Mouse (Mus musculus) liver, adult 2 months (tissue): Measurements from ENCODE around the gene Impdh1. TPM values are rescaled to one million over a fixed set of nuclear protein-coding genes. Genes with fewer than 3 reads are reported as not detected.
A peak's percentile ranks its signal among the peaks of the same experiment; 100 is the strongest.
"Not testable (repeated sequence)": the region's sequence is repeated elsewhere in the genome, so short reads cannot be mapped to it uniquely, and the experiment has no call there.

ENCODE experiments used
- DNase-seq: peaks from one replicate; pipeline ENCODE4 v3.0.0-alpha.2; 2011; ENCODE audit warnings: low read depth, low spot score; ENCODE audit errors: extremely low read depth
- H3K27ac ChIP-seq: fragments of 200-500 bp; replicated peaks from 2 replicates; pipeline ENCODE4 v1.5.1; 2012; ENCODE audit warnings: low read depth, mild to moderate bottlenecking, control low read depth, inconsistent platforms, low read length; ENCODE audit not compliant: insufficient read depth
- H3K27me3 ChIP-seq: fragments of 200-500 bp; 2 replicates; pipeline ENCODE4 v1.6.1; 2012; ENCODE audit warnings: mild to moderate bottlenecking, moderate library complexity, low read length, inconsistent platforms; ENCODE audit not compliant: control insufficient read depth, insufficient read depth
- H3K36me3 ChIP-seq: fragments of 200-500 bp; 2 replicates; pipeline ENCODE4 v1.6.1; 2012; ENCODE audit warnings: low read length, inconsistent platforms; ENCODE audit not compliant: control insufficient read depth, insufficient read depth
- H3K4me1 ChIP-seq: fragments of 200-500 bp; 2 replicates; pipeline ENCODE4 v1.6.1; 2011; ENCODE audit warnings: low read length; ENCODE audit not compliant: control insufficient read depth, insufficient read depth
- H3K4me3 ChIP-seq: fragments of 200-500 bp; 2 replicates; pipeline ENCODE4 v1.5.1; 2011; ENCODE audit warnings: low read depth, mild to moderate bottlenecking, control low read depth, low read length, moderate library complexity; ENCODE audit not compliant: insufficient read depth
- H3K79me2 ChIP-seq: fragments of 200-500 bp; 2 replicates; pipeline ENCODE4 v1.6.1; 2012; ENCODE audit warnings: inconsistent platforms, mild to moderate bottlenecking, low read length, moderate library complexity; ENCODE audit not compliant: control insufficient read depth, insufficient read depth
- H3K9ac ChIP-seq: fragments of 200-500 bp; 2 replicates; pipeline ENCODE4 v1.6.1; 2012; ENCODE audit warnings: low read depth, mild to moderate bottlenecking, control low read depth, inconsistent platforms, low read length
- CTCF ChIP-seq: fragments of 200-500 bp; IDR thresholded peaks from 2 replicates; pipeline ENCODE4 v1.5.1; 2011; ENCODE audit warnings: low read depth, low read length, control low read depth
- POLR2A ChIP-seq: fragments of 200-500 bp; IDR thresholded peaks from 2 replicates; pipeline ENCODE4 v1.6.1; 2011; ENCODE audit warnings: low read length, control low read depth; ENCODE audit not compliant: insufficient read depth; ENCODE audit errors: extremely low read depth
- WGBS: fragments of 180-500 bp; shearing (Covaris S2); methylation state at CpG from one replicate; pipeline ENCODE4 v1.1.7; 2018; 5-methylcytosine and 5-hydroxymethylcytosine counted together
- polyA plus RNA-seq: library from polyadenylated mRNA; depleted of rRNA; stranded (reverse); fragments of >200 nt; gene quantifications from 2 replicates; pipeline ENCODE4 v1.2.3, GENCODE M21; 2012; rRNA removed
- total RNA-seq: library from RNA; depleted of rRNA; stranded (reverse); fragments of >200 nt; gene quantifications from 2 replicates; pipeline ENCODE4 v1.2.3, GENCODE M21; 2014; rRNA removed

Impdh1 gene
- total and polyA plus RNA-seq, 2 experiments, result 1.1 to 5.2 TPM

- Histone ChIP-seq H3K27ac (peak within 1 kb of the TSS; percentile 55), H3K79me2 (peaks cover 3% of the 10 kb centered on the region; the same call in 1 of the 2 replicates), H3K4me1 (peaks cover 4% of the 10 kb centered on the region), H3K36me3 (peaks cover 4% of the 10 kb centered on the region; the same call in 1 of the 2 replicates), H3K27me3 (no peaks in the 10 kb centered on the region), H3K9ac (peak within 1 kb of the TSS; percentile 86), H3K4me3 (peak within 1 kb of the TSS; percentile 94)
- peak; percentile 88 for DNase-seq
- 7% methylated on average over 42 of the region's 42 CpGs for WGBS
- no peak for TF ChIP-seq CTCF
- peak; percentile 64 for TF ChIP-seq POLR2A
Observed at GRCm38 (mm10) chr6:29164314-29165244, 51.6 kb downstream of the Impdh1 start, which contains the start of gene Rbm28. TSS of gene Rbm28 (minus strand) at chr6:29165006.

GRCm38 (mm10) chr6:29161291-29161690 is 54.9 kb downstream of the Impdh1 start:
- H3K27me3 ChIP-seq, H3K9ac ChIP-seq, H3K79me2 ChIP-seq, DNase-seq, H3K4me3 ChIP-seq, H3K4me1 ChIP-seq, H3K27ac ChIP-seq: not testable (repeated sequence)
- 100% methylated on average over 5 of the region's 5 CpGs for WGBS
- peaks cover 29% of the 10 kb centered on the region for H3K36me3 ChIP-seq

- Histone ChIP-seq H3K4me1 (peaks cover 4% of the 10 kb centered on the region), H3K27ac (no peak overlapping the region), H3K4me3 (no peak overlapping the region), H3K9ac (no peak overlapping the region), H3K27me3 (no peaks in the 10 kb centered on the region), H3K79me2 (peaks cover 3% of the 10 kb centered on the region; the same call in 1 of the 2 replicates), H3K36me3 (peaks cover 30% of the 10 kb centered on the region)
- TF ChIP-seq POLR2A, result no peak
- WGBS, result 88% methylated on average over 2 of the region's 2 CpGs
- DNase-seq, result no peak
Observed at GRCm38 (mm10) chr6:29160786-29161185, 55.4 kb downstream of the Impdh1 start.

- H3K27me3 ChIP-seq, result no peaks in the 10 kb centered on the region
- no peak overlapping the region for H3K9ac ChIP-seq
- 92% methylated on average over 5 of the region's 5 CpGs for WGBS
- H3K4me1 ChIP-seq, result no peaks in the 10 kb centered on the region
- no peak overlapping the region for H3K27ac ChIP-seq
- H3K4me3 ChIP-seq, result no peak overlapping the region
- no peaks in the 10 kb centered on the region for H3K79me2 ChIP-seq
- DNase-seq, result no peak
- peaks cover 54% of the 10 kb centered on the region for H3K36me3 ChIP-seq
- no peak for TF ChIP-seq POLR2A
- no peak for TF ChIP-seq CTCF
Observed at GRCm38 (mm10) chr6:29156326-29156725, 59.8 kb downstream of the Impdh1 start.

Other genes starting within 250 kb of the Impdh1 start
- gene Lep, start 156.1 kb downstream of the Impdh1 start, total RNA-seq, result under 0.01 TPM in 1 of 2 replicates, not detected in the other
- gene Lep, start 156.1 kb downstream of the Impdh1 start, polyA plus RNA-seq, result not detected in 2 replicates
- 8.0 and 9.7 TPM in 2 replicates for gene Rbm28, start 51.4 kb downstream of the Impdh1 start, total RNA-seq
- 3.0 and 3.3 TPM in 2 replicates for gene Rbm28, start 51.4 kb downstream of the Impdh1 start, polyA plus RNA-seq
- under 0.01 TPM in 1 of 2 replicates, not detected in the other for gene Prrt4, start 36.8 kb downstream of the Impdh1 start, total RNA-seq
- 0.02 and 0.11 TPM in 2 replicates for gene Prrt4, start 36.8 kb downstream of the Impdh1 start, polyA plus RNA-seq
- 2.5 and 3.3 TPM in 2 replicates for gene Hilpda, start 56.1 kb upstream of the Impdh1 start, total RNA-seq
- 4.0 and 5.8 TPM in 2 replicates for gene Hilpda, start 56.1 kb upstream of the Impdh1 start, polyA plus RNA-seq
- gene Fam71f2, start 63.2 kb upstream of the Impdh1 start, total RNA-seq, result not detected in 2 replicates
- 0.24 TPM in 1 of 2 replicates, not detected in the other for gene Fam71f2, start 63.2 kb upstream of the Impdh1 start, polyA plus RNA-seq
- gene Fam71f1, start 102.8 kb upstream of the Impdh1 start, total RNA-seq, result not detected in 2 replicates
- gene Fam71f1, start 102.8 kb upstream of the Impdh1 start, polyA plus RNA-seq, result not detected in 2 replicates
- gene Calu, start 131.7 kb upstream of the Impdh1 start, total RNA-seq, result 113 and 125 TPM in 2 replicates
- gene Calu, start 131.7 kb upstream of the Impdh1 start, polyA plus RNA-seq, result 21.9 and 27.1 TPM in 2 replicates
- 0.09 and 0.20 TPM in 2 replicates for gene Opn1sw, start 172.1 kb upstream of the Impdh1 start, total RNA-seq
- gene Opn1sw, start 172.1 kb upstream of the Impdh1 start, polyA plus RNA-seq, result 0.15 and 1.1 TPM in 2 replicates
- gene Ccdc136, start 179.9 kb upstream of the Impdh1 start, total RNA-seq, result under 0.01 and 0.09 TPM in 2 replicates
- gene Ccdc136, start 179.9 kb upstream of the Impdh1 start, polyA plus RNA-seq, result 0.11 and 0.34 TPM in 2 replicates
- 0.07 and 0.28 TPM in 2 replicates for gene Flnc, start 216.9 kb upstream of the Impdh1 start, total RNA-seq
- gene Flnc, start 216.9 kb upstream of the Impdh1 start, polyA plus RNA-seq, result 0.04 and 0.09 TPM in 2 replicates